Mouse (Mus musculus) gastrocnemius, adult 2 months (tissue): ENCODE results near the gene Rpf1. TPM values are rescaled to one million over a fixed set of nuclear protein-coding genes. Genes with fewer than 3 reads are reported as not detected.

ENCODE experiments used
- DNase-seq: peaks from one replicate; pipeline ENCODE4 v3.0.0; 2022
- H3K27ac ChIP-seq: fragments of 200-600 bp; 2 replicates; pipeline ENCODE4 v1.8.1; 2022; ENCODE audit warnings: mild to moderate bottlenecking
- H3K4me3 ChIP-seq: fragments of 200-600 bp; 2 replicates; pipeline ENCODE4 v1.8.1; 2022; ENCODE audit warnings: mild to moderate bottlenecking, moderate library complexity
- CTCF ChIP-seq: fragments of 200-600 bp; IDR thresholded peaks from 2 replicates; pipeline ENCODE4 v1.8.1; 2022; ENCODE audit warnings: antibody characterized with exemption, mild to moderate bottlenecking, moderate library complexity
- intact Hi-C: fragments of 180-260 bp; cut with DNase I; formaldehyde crosslinking; loops from one replicate; pipeline ENCODE4 v1.15.1; 2025
- total RNA-seq, 2 experiments: library from RNA; stranded (reverse); gene quantifications; 2 replicates each; pipeline ENCODE4 v1.2.3; 2021

Rpf1 gene
- total RNA-seq, 2 experiments from 2014 or later = 12.3 to 12.8 TPM

DNA sequence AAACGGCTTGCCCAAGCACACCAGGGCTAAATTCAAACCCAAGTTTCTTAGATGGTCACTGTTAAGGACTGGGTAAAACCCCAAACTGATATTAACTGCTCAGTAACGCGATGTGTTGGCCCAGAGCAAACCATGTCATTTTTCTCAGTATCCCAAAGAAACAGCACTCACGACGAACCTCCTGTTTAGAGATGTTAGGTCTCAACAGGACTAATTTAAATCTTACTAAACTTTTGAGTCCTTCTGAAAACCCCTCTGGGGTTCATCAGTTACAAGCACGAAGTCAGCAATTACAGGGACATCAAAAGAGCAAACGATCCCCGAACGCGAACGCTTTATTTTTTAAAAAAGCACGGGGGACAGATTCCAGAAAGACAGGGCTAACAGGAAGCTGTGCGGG, 22.2 kb downstream of the Rpf1 start:
- H3K4me3 ChIP-seq = peak overlapping the region; percentile 99
- peak overlapping the region; percentile 99 for H3K27ac ChIP-seq
- no peak for DNase-seq
- no peak for TF ChIP-seq CTCF
- intact Hi-C loops = loop anchor here (5.0 kb wide), 1 partner anchor 47 kb away; no protein-coding TSS in a partner anchor

DNA sequence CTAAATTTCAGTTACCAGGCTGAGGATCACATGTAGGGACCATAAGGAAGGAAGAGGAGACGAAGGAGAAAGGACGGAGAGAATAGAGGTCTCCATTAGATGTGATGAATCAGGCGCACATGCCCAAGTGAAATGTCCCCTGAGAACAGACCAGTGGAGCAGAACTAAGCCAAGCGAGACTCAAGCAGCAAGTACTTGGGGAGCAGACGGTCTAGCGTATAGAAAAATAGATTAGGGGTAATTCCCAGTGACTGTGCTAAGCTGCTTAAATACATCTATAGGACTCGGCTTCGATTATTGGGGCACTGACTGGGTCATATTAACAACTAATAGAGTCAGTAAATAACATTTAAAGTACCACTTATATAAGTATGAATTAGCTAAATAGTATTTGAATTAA, 26.3 kb downstream of the Rpf1 start:
- intact Hi-C loops = loop anchor here (5.0 kb wide), 1 partner anchor 43 kb away; no protein-coding TSS in a partner anchor
- TF ChIP-seq CTCF = no peak

DNA sequence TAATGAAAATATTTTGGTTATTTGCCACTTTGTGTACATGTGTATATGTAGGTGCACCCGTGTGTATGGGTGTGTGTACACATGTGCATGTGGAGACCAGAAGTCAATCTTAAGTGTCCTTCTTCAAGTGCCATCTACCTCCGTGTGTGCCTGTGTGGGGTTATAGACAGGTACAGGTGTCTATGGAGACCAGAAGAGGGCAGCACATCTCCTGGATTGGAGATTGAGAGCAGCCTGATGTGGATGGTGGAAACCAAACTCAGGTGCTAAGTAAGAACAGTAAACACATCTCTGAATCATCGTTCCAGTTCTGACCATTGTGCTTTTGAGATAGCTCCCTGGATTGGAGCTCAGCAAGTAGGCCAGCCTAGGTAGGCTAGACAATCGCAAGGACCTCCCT, 34.8 kb downstream of the Rpf1 start:
- H3K27ac ChIP-seq = no peak overlapping the region
- no peak for DNase-seq
- TF ChIP-seq CTCF = 0 out of 2 replicates have a peak, but pooled peaks have one; percentile 7
- H3K4me3 ChIP-seq = no peak overlapping the region
- intact Hi-C loops = no loop called here

More for the DNA sequence above, 26.3 kb downstream of the Rpf1 start:
- no peak overlapping the region for H3K4me3 ChIP-seq
- no peak overlapping the region for H3K27ac ChIP-seq
- no peak for DNase-seq

DNA sequence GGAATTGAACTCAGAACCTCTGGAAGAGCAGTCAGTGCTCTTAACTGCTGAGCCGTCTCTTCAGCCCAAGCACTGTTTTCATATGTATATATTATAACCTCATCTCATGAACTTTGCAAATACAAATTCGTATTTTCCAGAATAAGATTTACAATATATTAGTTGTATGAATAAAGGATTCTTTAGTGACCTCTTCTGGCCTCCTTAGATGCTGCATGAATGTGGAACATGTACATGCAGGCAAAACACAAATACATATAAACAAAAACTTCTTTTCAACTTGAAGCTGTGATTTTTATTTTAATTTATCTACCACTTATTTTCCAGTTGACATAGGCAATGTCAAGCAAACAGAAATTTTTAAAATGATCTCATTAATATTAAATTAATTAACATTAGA, 39.2 kb downstream of the Rpf1 start:
- no peak for DNase-seq
- Histone ChIP-seq H3K27ac (no peak overlapping the region), H3K4me3 (no peak overlapping the region)
- peak; percentile 41 for TF ChIP-seq CTCF
- intact Hi-C loops = no loop called here

DNA sequence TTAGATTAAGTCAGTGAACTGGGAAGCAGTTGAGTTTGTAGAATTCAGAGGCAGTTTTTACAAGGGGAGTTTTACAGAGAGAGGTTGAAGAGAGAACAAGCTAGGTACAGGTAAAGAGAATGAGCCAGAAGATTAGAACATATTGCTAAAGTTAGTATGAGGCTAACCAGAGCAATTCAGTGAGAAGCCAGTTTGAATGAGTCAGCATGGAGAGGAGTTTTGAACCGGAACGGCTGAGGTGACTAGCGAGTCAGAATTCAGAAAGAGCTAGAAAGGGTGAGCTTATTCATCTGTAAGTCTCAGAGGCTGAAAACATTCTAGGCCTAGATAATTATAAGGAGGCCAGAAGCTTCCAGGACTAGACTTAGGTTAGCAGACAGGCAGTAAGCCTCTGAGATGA, 46.8 kb downstream of the Rpf1 start:
- Histone ChIP-seq H3K4me3 (no peak overlapping the region), H3K27ac (no peak overlapping the region)
- intact Hi-C loops = no loop called here
- no peak for DNase-seq
- TF ChIP-seq CTCF = no peak

DNA sequence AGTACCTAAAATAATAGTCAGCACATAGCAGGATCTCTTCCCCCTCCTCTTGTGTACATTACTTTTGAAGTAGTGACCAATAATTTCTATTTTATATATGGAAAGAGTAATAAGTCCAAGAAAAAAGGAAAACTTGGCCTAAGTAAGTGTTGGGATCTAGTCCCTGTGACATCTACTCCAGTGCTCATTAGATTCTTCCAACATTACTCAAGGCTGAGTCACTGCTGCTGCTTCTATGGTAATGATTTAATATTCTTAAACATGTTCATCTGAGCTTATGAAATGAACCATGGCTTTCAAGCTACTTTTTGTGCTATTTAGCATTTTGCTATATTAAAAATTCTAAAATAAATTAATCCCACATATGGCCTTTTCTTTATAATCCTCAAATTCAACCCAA, 47.5 kb downstream of the Rpf1 start:
- DNase-seq = no peak
- intact Hi-C loops = no loop called here
- no peak overlapping the region for H3K27ac ChIP-seq
- TF ChIP-seq CTCF = no peak
- H3K4me3 ChIP-seq = no peak overlapping the region

DNA sequence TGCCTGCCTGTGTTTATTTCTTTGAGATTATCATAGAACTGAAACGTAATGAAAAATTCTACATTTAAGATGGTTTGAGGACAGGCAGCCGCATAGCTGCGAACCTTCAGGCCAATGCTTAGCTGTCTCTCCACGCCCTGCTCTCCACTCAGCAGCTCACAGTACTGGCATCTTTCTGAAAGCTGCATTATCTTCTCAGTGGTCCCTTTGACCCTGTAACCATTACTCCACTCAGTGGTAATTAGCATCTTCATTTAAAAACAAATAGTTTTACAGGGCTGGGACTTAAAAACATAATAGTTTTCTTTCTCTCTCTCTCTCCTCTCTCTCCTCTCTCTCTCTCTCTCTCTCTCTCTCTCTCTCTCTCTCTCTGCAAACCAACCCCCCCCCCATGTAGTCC, 48.6 kb downstream of the Rpf1 start:
- intact Hi-C loops = no loop called here
- Histone ChIP-seq H3K4me3 (no peak overlapping the region), H3K27ac (no peak overlapping the region)
- TF ChIP-seq CTCF = no peak
- DNase-seq = no peak

DNA sequence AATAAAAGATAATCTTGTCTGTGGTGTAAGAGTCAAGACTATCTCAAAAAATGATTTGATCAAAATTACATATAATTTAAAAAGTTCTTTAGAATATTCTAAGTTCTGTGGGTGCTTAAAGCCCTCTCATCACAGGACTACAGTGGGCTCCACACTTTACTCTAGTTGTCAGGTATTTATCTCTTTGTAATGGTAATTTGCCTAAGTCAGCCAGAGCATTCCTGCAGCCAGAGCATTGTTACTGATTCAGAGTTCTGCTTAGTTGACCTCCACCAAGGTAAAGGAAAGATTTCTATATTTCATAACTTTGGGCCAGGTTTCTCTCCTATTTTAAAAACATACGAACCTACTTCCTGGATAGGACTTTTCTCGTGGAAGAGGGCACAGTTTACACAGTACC, 52.0 kb downstream of the Rpf1 start:
- H3K4me3 ChIP-seq = no peak overlapping the region
- no peak for DNase-seq
- H3K27ac ChIP-seq = no peak overlapping the region
- intact Hi-C loops = no loop called here
- TF ChIP-seq CTCF = no peak

DNA sequence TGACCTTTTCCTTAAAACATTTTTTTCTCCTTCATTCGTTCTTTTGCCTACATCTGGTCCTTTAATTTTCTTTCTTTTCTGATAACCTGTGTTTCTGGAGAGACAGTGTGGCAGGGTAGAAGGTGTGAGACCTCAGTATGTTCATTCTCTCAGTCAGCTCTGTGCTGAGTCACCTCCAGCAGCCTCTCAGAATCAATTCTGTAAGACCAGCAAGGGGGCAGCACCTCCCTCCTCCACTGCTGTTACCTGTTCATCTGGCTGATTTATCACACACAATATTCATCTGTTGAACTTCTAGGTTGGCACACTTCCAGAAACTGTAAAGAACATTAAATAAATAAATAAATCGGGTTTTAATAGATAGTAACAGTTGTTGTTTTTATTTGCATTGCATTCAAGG, 58.3 kb downstream of the Rpf1 start:
- intact Hi-C loops = no loop called here

More for the DNA sequence above, 58.3 kb downstream of the Rpf1 start:
- Histone ChIP-seq H3K27ac (no peak overlapping the region), H3K4me3 (no peak overlapping the region)
- DNase-seq = no peak
- TF ChIP-seq CTCF = no peak; the same call in 1 of the 2 replicates

Other genes with a start within 250 kb of the Rpf1 start
- 10 to 100 TPM; 25.2 to 28.8 TPM for gene Ssx2ip, start 116.8 kb downstream of the Rpf1 start, total RNA-seq
- 1 to 10 TPM; 4.1 to 4.5 TPM for gene Ctbs, start 71.6 kb downstream of the Rpf1 start, total RNA-seq
- gene Spata1, start 21.7 kb downstream of the Rpf1 start, total RNA-seq = 1 to 10 TPM; 4.4 to 5.4 TPM
- 100 to 1,000 TPM; 409 to 580 TPM for gene Gng5, start 21.6 kb downstream of the Rpf1 start, total RNA-seq
- gene Uox, start 49.0 kb upstream of the Rpf1 start, total RNA-seq = not detected
- under 1 TPM in 1 of 2 experiments, not detected in 1; 0.14 TPM for gene Dnase2b, start 94.2 kb upstream of the Rpf1 start, total RNA-seq
- gene 4930503B20Rik, start 129.9 kb upstream of the Rpf1 start, total RNA-seq = not detected
- 1 to 10 TPM in 1 of 2 experiments, under 1 TPM in 1; 0.59 to 2.2 TPM for gene Samd13, start 164.2 kb upstream of the Rpf1 start, total RNA-seq